Mouse (Mus musculus) G1E (cell line): ENCODE data around the gene Smoc2.

Source experiments
- CTCF ChIP-seq: IDR thresholded peaks from 2 replicates; pipeline ENCODE4 v1.5.1; 2012; ENCODE audit warnings: low read depth, low read length, inconsistent platforms, mixed read lengths
- GATA2 ChIP-seq: IDR thresholded peaks from 2 replicates; pipeline ENCODE4 v1.6.1; 2012; ENCODE audit warnings: low read depth, low read length, inconsistent platforms, borderline replicate concordance
- POLR2AphosphoS5 ChIP-seq: IDR thresholded peaks from 2 replicates; pipeline ENCODE4 v1.6.1; 2012; ENCODE audit warnings: low read depth, low read length, inconsistent platforms; ENCODE audit not compliant: insufficient replicate concordance
- TAL1 ChIP-seq: conservative IDR thresholded peaks from 2 replicates; pipeline ENCODE4 v1.6.1; 2012; ENCODE audit warnings: low read depth, low read length, inconsistent platforms, mixed read lengths

- TF ChIP-seq CTCF (no peak), GATA2 (no peak), POLR2AphosphoS5 (no peak), TAL1 (no peak)
These were observed 21.3 kb upstream of the Smoc2 start for GRCm38 (mm10) chr17:14257799-14258520.
